Mouse (Mus musculus) bone marrow, adult 2 months (tissue): ENCODE data around the gene Mapk13.

Source experiments
- CTCF ChIP-seq: fragments of 200-500 bp; IDR thresholded peaks from 2 replicates; pipeline ENCODE4 v1.5.1; 2011; ENCODE audit warnings: low read length, control low read depth; ENCODE audit not compliant: control insufficient read depth, insufficient read depth
- POLR2A ChIP-seq: fragments of 200-500 bp; IDR thresholded peaks from 2 replicates; pipeline ENCODE4 v1.6.1; 2011; ENCODE audit warnings: low read depth, mild to moderate bottlenecking, control low read depth, low read length, borderline replicate concordance; ENCODE audit not compliant: control insufficient read depth

DNA sequence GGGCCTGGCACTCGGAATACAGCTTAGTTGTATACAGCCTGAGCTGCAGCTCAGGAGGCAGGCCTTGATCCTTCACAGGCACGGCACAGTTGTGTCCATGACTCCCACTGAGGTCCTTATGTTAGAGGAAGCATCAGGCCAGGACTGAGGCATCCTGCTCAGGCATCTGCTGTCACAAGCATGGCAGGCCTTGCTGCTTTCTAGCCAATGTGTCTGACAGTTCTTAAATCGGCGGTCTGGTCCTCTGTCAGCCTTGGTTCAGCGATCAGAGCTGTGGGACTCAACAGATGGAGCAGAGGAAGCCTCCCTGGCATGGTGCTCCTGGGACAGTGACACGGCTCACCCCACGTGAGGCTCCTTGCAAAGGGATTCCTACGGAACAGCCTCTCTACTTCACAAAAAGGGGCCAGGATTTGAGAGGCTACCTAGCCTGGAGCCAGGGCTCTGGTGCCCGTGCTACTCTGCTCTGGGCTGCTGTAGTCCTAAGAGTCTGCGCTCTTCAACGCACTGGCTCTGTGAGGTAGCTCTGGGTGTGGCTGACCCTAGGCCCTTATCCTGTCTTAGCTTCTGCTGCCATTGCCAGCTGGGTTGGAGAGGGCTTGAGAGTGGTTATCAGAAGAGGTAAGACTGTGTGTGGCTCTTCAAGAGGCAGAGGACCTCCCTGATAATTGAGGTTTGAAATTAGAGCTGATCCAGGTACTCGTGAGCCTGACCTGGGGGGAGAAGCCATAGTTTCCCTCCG lies 54.1 kb downstream of the Mapk13 start:
- TF ChIP-seq CTCF: no peak
- TF ChIP-seq POLR2A: peak; percentile 86
